Mouse (Mus musculus) embryonic stem cell, embryonic (primary cell): Measurements from ENCODE around the gene Rpl22l1.

ENCODE experiments used
- CTCF ChIA-PET, 4 experiments: fragments of 300-600 bp in 2 of 4; fragments of 350-600 bp in 2 of 4; sonication (Branson Sonifier 250); formaldehyde crosslinking; loops; one replicate each; lab custom pipeline; 2022; ENCODE audit warnings: inconsistent platforms in 2 of 4; lab: Charles Lee
- POLR2A ChIA-PET, 4 experiments: fragments of 300-600 bp in 2 of 4; fragments of 350-600 bp in 2 of 4; sonication (Branson Sonifier 250); formaldehyde crosslinking; loops; one replicate each; lab custom pipeline; 2022; ENCODE audit warnings: antibody characterized with exemption in 4 of 4, inconsistent platforms in 1 of 4; lab: Charles Lee

Gene Rpl22l1

GRCm38 (mm10) chr3:28805301-28806097 lies at the start of gene Rpl22l1:
Rpl22l1 (plus strand) TSS chr3:28805436.
- ChIA-PET CTCF (no interaction called here), POLR2A (interaction anchor here (0.6 to 3.4 kb wide), 75 partner anchors 9 to 1920 kb away, joined by 3 to 45 read pairs (median 4); partner anchors contain the start of genes Eif5a2 (in 4 of the 4) and Ect2 (in 1 of the 4))

GRCm38 (mm10) chr3:28755477-28755876 lies 49.8 kb upstream of the Rpl22l1 start:
- ChIA-PET CTCF (interaction anchor here in 1 of 4 experiments (1.6 kb wide), 1 partner anchor 9 kb away, joined by 10 read pairs; no protein-coding TSS in a partner anchor), POLR2A (interaction anchor here in 1 of 4 experiments (0.9 kb wide), 1 partner anchor 50 kb away, joined by 4 read pairs; the partner anchor contains the start of gene Rpl22l1)

GRCm38 (mm10) chr3:28761225-28761789 lies 43.9 kb upstream of the Rpl22l1 start:
- ChIA-PET CTCF (no interaction called here), POLR2A (interaction anchor here in 3 of 4 experiments (1.3 to 2.9 kb wide), 3 partner anchors 10 to 45 kb away, joined by 3 to 8 read pairs (median 3); partner anchors contain the start of gene Rpl22l1 (in 2 of the 3))

- ChIA-PET CTCF (no interaction called here), POLR2A (interaction anchor here in 1 of 4 experiments (1.1 kb wide), 1 partner anchor 38 kb away, joined by 3 read pairs; the partner anchor contains the start of gene Rpl22l1)
These were observed 38.3 kb upstream of the Rpl22l1 start for GRCm38 (mm10) chr3:28766935-28767334.

GRCm38 (mm10) chr3:28768222-28768621 lies 37.0 kb upstream of the Rpl22l1 start:
- POLR2A ChIA-PET, result no interaction called here
- CTCF ChIA-PET, result no interaction called here

- CTCF ChIA-PET, result interaction anchor here in 1 of 4 experiments (1.3 kb wide), 1 partner anchor 13 kb away, joined by 4 read pairs; no protein-coding TSS in a partner anchor
These were observed 32.3 kb upstream of the Rpl22l1 start for GRCm38 (mm10) chr3:28772919-28773318.

GRCm38 (mm10) chr3:28775361-28775760 lies 29.9 kb upstream of the Rpl22l1 start:
- CTCF ChIA-PET, result no interaction called here
- POLR2A ChIA-PET, result interaction anchor here in 2 of 4 experiments (0.9 to 4.5 kb wide), 3 partner anchors 30 to 31 kb away, joined by 3 to 17 read pairs (median 8); partner anchors contain the start of gene Rpl22l1 (in 2 of the 2)

More at GRCm38 (mm10) chr3:28772919-28773318, 32.3 kb upstream of the Rpl22l1 start:
- POLR2A ChIA-PET, result interaction anchor here in 2 of 4 experiments (2.3 to 4.5 kb wide), 2 partner anchors 32 to 33 kb away, joined by 8 to 17 read pairs; partner anchors contain the start of gene Rpl22l1 (in 2 of the 2)

GRCm38 (mm10) chr3:28775958-28776357 lies 29.3 kb upstream of the Rpl22l1 start:
- POLR2A ChIA-PET, result interaction anchor here in 2 of 4 experiments (0.9 to 4.5 kb wide), 2 partner anchors 29 to 30 kb away, joined by 3 to 17 read pairs; partner anchors contain the start of gene Rpl22l1 (in 1 of the 2)
- CTCF ChIA-PET, result no interaction called here

GRCm38 (mm10) chr3:28776491-28776890 lies 28.7 kb upstream of the Rpl22l1 start:
- POLR2A ChIA-PET, result no interaction called here
- CTCF ChIA-PET, result no interaction called here

- ChIA-PET POLR2A (interaction anchor here (1.1 to 3.8 kb wide), 4 partner anchors 25 kb away, joined by 5 to 45 read pairs (median 22); partner anchors contain the start of gene Rpl22l1 (in 4 of the 4)), CTCF (interaction anchor here in 2 of 4 experiments (0.5 to 1.4 kb wide), 3 partner anchors 34 to 616 kb away, joined by 3 to 5 read pairs (median 3); no protein-coding TSS in a partner anchor)
These were observed 24.7 kb upstream of the Rpl22l1 start for GRCm38 (mm10) chr3:28780511-28780910.

- POLR2A ChIA-PET, result interaction anchor here (1.1 to 3.8 kb wide), 4 partner anchors 24 to 25 kb away, joined by 5 to 45 read pairs (median 22); partner anchors contain the start of gene Rpl22l1 (in 4 of the 4)
- CTCF ChIA-PET, result interaction anchor here in 1 of 4 experiments (0.7 to 1.4 kb wide), 2 partner anchors 35 to 616 kb away, joined by 3 to 5 read pairs; no protein-coding TSS in a partner anchor
These were observed 24.2 kb upstream of the Rpl22l1 start, which contains the start of gene Eif5a2 for GRCm38 (mm10) chr3:28780994-28781393. Eif5a2 (plus strand) TSS chr3:28781276.

GRCm38 (mm10) chr3:28781422-28781821 lies 23.8 kb upstream of the Rpl22l1 start:
- ChIA-PET POLR2A (interaction anchor here (1.1 to 3.8 kb wide), 4 partner anchors 24 kb away, joined by 5 to 45 read pairs (median 22); partner anchors contain the start of gene Rpl22l1 (in 4 of the 4)), CTCF (interaction anchor here in 1 of 4 experiments (1.4 kb wide), 1 partner anchor 35 kb away, joined by 5 read pairs; no protein-coding TSS in a partner anchor)

- POLR2A ChIA-PET, result interaction anchor here in 3 of 4 experiments (1.6 to 3.8 kb wide), 4 partner anchors 10 to 24 kb away, joined by 3 to 45 read pairs (median 22); partner anchors contain the start of gene Rpl22l1 (in 3 of the 3)
- CTCF ChIA-PET, result no interaction called here
These were observed 23.4 kb upstream of the Rpl22l1 start for GRCm38 (mm10) chr3:28781848-28782247.

- ChIA-PET POLR2A (interaction anchor here in 1 of 4 experiments (3.8 kb wide), 1 partner anchor 21 kb away, joined by 45 read pairs; the partner anchor contains the start of gene Rpl22l1), CTCF (no interaction called here)
These were observed 21.1 kb upstream of the Rpl22l1 start for GRCm38 (mm10) chr3:28784176-28784575.

- CTCF ChIA-PET, result interaction anchor here in 1 of 4 experiments (0.5 kb wide), 1 partner anchor 1247 kb away, joined by 3 read pairs; no protein-coding TSS in a partner anchor
- POLR2A ChIA-PET, result interaction anchor here in 3 of 4 experiments (1.4 to 4.5 kb wide), 3 partner anchors 10 to 11 kb away, joined by 3 to 24 read pairs (median 15); partner anchors contain the start of gene Rpl22l1 (in 3 of the 3)
These were observed 10.4 kb upstream of the Rpl22l1 start for GRCm38 (mm10) chr3:28794835-28795234.

- ChIA-PET CTCF (no interaction called here), POLR2A (interaction anchor here in 2 of 4 experiments (0.6 to 1.4 kb wide), 5 partner anchors 10 to 456 kb away, joined by 3 read pairs; no protein-coding TSS in a partner anchor)
These were observed 2.9 kb downstream of the Rpl22l1 start for GRCm38 (mm10) chr3:28808039-28808643.

- POLR2A ChIA-PET, result interaction anchor here in 2 of 4 experiments (0.7 to 1.1 kb wide), 2 partner anchors 31 to 254 kb away, joined by 3 read pairs; no protein-coding TSS in a partner anchor
- CTCF ChIA-PET, result interaction anchor here in 2 of 4 experiments (0.6 kb wide), 2 partner anchors 89 to 121 kb away, joined by 3 to 6 read pairs; no protein-coding TSS in a partner anchor
These were observed 6.2 kb downstream of the Rpl22l1 start for GRCm38 (mm10) chr3:28811441-28811840.
